Mouse (Mus musculus): ENCODE measurements around the gene Slc35b3.

The Slc35b3 gene

DNA sequence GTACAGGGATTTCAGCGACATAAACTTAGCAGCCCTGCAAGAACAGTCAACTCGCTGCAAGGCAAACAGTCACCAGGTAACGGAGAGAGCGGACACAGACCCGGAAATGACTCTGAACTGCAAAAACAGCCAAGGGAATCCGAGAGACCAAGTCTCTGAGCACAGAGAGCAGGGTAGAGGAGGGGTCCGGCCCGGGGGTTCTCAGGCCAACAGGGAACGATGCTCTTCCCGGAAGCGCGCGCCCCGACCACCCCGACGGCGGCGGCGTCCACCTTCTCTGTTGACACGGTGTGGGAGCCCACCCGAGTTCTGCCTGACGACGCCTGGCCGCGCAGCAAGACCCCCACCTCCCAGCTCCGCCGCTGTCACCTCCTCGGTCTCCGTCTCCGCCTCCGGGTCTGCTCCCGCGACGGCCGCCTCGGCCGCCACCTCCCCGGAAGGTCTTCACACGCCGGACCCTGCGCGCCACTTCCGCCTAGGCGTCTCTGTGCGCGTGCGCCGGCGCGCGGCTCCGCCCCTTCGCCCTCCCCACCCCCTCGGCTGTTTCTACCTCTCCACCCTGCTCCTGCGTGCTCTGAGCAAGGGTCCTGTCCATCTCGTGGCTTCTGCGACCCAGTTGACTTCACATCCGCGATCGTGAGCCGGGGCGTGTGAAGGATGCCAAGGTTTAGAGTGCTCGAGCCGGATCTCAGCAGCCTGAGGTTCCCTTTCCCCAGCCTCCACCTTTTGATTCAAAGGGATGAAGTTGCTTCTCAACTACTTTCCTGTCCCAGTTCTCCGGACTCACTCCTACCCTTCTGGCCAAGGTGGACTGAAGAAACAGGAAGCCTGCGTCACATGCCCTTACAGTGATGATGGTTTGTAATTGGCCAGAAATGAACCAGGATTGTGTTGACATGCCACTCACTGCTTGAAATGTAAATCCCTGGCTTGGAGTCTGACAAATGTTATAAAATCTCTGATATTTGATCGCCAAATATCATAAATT lies at the start of gene Slc35b3:
Gene Slc35b3, minus strand, starts transcription at position 813 of the 988 bp plus-strand sequence.
- DNase-seq (ENCODE audit: low read depth, low spot score): peak; percentile 90

DNA sequence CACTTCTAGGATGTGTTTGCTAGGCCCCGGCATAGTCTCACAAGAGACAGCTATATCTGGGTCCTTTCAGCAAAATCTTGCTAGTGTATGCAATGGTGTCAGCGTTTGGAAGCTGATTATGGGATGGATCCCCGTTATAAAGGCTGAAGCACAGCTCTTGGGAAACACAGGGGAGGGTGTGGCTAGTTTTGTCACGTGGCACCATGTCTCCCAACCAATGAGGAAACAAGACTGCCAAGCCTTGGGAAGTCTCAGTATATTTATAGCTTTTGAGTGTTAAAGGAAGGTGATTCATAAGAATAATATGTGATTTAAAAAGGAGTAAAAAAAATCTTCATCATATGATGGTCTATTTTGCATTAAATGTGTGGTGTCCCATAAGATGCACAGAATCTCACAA lies 49.6 kb upstream of the Slc35b3 start:
- DNase-seq (ENCODE audit: low read depth, low spot score): no peak

DNA sequence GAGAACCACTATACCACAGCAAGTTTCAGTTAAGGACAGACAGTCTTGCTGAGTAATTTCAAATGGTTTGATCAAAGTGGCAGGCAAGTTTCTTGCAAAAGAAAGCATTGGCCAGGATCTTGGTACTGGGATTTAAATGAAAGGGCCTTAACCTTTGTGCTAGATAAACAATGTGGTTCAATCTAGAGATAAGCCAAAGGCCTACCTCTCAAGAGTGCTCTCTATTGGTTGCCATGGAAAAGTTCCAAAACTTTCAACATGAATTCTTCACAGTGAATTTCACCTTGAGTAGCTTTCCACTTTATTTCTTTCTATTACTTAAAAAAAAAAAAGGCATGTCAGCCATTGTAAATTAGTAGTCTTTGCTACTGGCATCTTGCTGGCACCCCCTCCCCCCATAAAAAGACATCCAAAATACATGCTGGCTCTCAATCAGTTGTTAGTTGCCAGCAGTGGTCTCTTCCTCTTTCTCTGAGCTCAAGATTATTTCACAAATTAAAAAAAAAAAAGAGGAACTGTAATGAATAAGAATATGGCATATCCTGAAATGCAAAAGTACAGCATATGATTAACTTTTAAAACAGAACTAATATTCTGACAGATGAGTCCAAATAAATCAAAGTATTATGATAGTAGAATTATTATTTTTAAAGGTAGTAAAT lies 42.6 kb upstream of the Slc35b3 start:
- no peak for DNase-seq (ENCODE audit: low read depth, low spot score)

DNA sequence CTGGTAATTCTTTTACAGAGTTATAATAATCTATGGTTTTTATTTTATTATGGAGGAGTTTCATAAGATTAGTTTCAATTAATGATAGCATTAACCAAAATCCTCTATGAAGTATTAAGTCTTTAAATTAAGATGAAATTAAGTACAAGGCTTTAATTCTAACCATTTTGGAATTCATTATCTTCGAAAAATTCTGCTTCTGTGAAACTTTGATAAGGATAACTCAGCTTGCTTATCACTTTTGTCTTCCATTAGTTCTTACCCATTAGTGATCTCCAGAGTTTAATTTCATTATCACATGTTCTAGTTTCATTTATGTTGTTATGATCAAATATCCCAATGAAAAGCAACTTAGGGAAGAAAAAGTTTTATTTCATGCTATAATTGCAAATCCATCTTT lies 41.7 kb upstream of the Slc35b3 start:
- DNase-seq (ENCODE audit: low read depth, low spot score): no peak

DNA sequence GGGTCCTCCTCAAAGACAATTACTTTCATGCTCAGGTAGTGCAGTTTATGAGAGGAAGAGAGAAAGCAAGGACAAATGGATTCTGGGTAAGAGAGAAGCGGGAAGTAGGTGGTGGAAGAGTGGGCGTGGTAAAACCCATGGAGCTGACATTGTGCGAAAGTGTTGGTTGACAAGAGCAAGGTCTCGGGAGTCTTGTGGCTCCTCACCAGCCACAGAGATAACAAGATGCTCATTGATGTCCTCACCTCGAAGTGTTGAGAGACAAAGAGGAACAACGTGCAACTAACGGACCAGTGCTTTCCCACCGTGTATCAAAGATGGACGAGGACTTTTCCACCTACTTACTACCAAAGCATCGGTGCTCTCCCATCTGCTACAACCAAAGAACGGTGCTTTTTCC lies 40.8 kb upstream of the Slc35b3 start:
- no peak for DNase-seq (ENCODE audit: low read depth, low spot score)

DNA sequence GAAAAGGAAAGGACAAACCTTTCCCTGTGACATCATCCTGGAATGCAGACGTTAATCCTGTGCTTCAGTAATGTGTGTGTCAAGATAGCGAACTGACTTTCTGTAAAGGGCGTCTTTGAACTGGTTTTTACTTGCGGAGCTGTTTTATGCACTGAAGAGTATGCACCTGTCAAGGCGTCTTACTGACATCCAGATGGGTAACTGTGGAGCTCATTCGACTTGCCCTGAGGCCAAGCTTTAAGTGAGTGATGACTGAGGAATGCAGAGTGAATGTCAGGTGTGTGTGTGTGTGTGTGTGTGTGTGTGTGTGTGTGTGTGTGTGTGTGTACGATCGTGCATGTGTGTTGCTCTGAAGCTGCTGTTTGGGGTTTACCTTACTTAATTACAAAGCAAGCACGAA lies 38.3 kb upstream of the Slc35b3 start:
- DNase-seq (ENCODE audit: low read depth, low spot score): peak; percentile 25

DNA sequence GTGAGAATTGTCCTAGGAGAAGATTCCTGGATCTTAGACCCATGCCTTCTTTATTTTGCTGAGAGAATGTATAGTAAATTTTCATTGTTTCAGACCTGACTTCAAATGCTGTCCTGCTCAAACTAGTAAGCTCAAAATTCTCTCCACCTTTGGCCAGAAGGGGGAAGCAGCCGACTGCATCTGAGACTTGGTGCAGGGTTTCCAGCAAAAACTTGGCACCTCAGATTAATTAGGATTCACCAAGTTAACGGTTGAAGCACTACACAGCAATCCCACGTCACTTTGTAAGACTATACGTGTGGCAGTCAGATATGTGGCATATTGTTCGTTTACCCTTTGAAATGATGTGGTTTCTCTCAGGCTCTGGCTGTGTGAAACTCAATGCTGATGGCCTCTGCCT lies 31.9 kb upstream of the Slc35b3 start:
- DNase-seq (ENCODE audit: low read depth, low spot score): peak; percentile 22

DNA sequence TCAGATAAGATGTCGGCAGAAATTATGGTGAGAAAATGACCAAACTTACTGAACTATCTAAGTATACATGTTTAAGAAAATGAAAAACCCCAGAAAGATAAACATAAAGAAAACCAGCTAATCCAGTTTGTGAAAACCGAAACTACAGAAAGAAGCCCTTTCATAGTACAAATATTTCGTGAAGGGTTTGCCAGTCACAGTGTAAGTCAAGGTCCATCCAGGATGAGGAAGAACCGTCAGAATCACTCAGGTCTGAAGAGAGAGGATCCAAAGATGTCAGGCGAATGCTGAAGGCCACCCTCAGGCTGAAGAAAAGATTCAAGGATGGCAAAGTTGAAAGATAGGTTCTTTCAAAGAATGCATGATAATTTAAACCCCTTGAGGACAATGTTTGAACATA lies 23.1 kb upstream of the Slc35b3 start:
- DNase-seq (ENCODE audit: low read depth, low spot score): no peak

DNA sequence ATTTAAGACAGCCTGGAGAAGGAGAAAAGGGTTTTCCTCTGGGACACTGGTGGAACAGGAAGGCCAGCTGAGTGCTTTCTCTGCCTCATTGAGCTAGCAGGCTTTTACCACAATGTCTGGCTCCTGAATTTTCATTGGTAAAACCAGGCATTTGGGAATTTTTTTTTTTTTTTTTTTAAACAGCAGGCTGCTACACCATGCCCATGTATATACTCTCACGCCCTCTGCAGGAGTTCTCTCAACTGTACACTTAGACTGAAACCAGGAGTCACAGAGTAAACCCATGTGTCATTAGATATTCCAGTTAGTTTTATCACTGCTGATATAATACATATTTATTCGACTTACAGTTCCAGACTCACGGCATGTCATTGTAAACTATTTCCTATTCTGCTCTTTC lies 20.2 kb upstream of the Slc35b3 start:
- no peak for DNase-seq (ENCODE audit: low read depth, low spot score)

DNA sequence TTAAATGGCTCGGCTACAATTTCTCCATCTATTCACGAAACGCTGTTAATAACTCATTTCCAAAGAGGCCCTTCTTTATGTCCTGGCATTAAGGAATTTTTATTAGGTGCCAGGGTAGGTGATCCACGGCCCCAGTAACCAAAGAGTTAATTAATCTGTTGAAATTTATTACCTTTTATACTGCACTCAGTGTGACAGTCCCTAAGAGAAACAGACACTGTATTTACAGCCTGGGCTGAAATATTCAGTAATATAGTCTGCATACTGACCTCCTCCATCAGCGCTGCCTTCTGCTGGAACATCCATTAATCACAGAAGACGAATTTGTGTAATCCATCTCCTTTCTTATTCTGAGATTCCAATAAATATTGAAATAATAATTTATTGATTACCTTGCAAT lies 16.3 kb upstream of the Slc35b3 start:
- DNase-seq (ENCODE audit: low read depth, low spot score): no peak

DNA sequence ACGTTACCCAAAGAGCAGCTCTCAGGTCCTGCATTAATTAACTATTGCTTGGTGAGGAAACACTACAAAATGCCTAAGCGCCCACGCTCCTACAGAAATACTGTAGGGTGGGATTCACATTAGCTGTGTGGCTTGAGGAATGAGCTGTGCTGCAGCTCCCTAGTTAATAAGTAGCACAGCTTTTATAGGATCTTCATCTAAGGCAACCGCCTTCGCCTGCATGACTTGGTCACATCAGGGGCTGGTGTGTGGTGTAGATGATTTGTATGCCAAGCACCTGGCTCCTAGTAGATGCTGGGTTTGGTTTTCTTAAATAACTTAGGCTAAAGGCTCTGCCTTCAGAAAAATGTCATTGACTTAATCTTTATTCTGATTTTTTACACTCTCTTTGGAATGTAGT lies 15.2 kb upstream of the Slc35b3 start:
- DNase-seq (ENCODE audit: low read depth, low spot score): no peak

DNA sequence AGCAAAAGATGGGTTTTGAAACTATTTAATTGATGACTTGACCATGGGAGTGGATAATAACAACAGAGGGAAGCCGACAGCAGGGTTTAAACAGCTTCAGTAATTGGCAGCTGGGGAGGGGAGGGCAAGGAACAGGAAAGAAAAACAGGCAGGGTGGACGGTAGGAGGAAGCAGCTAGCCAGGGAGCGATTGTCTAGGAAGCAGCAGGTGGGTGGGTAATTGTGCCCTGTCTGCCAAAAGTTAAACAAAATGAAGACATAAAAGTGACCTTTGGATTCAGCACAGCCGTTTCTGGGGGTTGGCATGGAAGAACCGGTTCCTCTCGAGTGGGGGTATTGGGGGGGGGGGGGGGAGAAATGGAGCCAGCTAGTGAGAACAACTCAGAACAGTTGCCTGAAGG lies 11.9 kb upstream of the Slc35b3 start:
- no peak for DNase-seq (ENCODE audit: low read depth, low spot score)

DNA sequence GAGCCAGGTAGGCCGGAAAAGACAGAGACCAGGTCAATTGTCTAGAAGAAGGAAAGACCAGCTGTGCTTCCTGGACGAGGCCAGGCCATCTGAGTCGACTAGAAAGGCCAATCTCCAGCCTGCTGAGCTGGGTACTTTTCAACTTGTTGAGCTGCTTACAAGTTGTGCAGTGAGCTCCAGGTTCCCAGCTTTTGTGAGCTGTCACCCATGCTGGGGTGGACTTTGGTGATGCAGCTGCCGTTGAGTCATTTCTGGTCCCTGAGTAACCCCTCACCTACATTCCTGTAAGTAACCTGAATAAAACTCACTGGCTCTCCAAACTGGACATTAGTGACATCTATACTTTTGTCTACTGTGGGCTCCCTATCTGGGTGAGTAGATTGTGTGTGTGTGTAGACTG lies 10.4 kb upstream of the Slc35b3 start:
- DNase-seq (ENCODE audit: low read depth, low spot score): no peak

DNA sequence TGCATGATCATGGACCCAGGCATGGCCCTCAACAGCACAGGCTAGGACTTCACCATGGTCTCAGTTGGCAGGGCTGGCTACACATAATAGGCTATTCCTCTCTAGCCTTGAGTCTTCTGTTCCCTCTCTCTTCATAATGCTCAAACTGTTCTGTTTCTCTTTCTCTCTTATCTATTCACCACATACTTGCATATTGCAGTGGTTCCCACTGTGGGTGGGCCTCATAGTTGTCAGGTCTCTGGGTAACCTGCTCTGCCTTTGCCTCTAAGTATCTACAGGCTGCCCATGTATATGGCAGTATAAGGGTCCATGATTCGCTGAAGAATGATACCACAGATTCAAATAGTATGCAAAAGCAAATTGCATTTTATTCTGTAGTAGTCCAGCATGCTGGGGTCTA lies 6.8 kb upstream of the Slc35b3 start:
- no peak for DNase-seq (ENCODE audit: low read depth, low spot score)

DNA sequence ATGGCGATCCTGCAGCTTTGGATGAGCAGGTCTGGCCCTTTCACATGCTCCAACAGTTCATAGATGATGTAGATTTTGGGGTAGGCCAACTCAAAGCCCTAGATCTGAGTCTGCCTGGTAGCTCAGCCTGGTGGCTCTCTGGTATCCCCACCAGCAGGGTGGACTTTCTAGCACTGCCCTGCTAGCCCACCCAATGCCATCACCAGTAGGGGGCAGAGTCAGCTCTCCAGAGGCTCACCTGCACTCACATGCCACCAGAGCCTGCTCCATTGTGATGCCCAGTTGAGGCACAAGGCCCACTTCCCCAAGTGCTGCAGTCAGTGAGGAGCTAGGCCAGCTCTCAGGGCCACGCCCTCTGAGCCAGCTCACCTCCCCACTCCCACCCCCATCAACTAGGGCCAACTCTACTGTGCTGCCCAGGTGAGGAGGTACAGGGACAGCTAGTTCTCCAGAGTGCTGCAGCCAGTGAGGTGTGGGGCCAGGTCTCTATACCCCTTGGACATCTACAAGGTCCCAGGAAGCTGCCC lies 6.3 kb upstream of the Slc35b3 start:
- DNase-seq (ENCODE audit: low read depth, low spot score): no peak

DNA sequence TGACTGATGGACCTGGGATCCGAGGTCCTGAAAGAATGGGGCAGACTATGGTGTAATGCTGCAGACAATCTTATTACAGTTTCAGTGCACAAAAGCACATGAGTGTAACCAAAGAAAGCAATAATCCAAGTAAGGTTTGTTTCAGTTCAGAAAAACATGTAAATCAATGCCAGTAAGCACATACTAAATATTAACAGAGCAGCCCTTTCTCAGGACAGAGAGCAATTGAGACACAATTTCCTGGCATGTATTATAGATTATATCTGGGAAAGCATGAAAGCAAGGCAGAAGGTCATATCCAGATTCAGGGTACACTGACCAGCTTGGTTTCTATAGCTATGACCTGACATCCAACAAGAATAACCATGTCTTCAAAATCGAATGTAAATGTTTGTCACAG lies 2.1 kb upstream of the Slc35b3 start:
- DNase-seq (ENCODE audit: low read depth, low spot score): no peak

DNA sequence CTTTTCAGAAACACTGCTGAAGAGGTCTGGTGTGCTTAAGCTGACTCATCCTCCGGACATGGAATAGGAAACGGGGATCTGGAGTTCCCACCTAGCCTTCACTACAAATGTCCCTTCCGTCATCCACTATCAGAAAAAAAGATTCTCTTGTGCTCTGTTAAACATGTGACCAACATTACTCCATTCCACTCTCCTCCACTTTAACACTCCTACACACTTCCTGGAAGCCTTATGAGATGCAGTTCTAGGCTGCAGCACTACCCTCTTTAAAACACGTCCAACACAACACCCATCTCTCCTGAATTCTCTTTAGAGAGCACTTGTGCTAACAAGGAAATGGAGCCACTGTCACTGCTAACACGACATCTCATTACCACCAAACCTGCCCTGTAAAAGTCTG lies 2.6 kb downstream of the Slc35b3 start:
- no peak for DNase-seq (ENCODE audit: low read depth, low spot score)

DNA sequence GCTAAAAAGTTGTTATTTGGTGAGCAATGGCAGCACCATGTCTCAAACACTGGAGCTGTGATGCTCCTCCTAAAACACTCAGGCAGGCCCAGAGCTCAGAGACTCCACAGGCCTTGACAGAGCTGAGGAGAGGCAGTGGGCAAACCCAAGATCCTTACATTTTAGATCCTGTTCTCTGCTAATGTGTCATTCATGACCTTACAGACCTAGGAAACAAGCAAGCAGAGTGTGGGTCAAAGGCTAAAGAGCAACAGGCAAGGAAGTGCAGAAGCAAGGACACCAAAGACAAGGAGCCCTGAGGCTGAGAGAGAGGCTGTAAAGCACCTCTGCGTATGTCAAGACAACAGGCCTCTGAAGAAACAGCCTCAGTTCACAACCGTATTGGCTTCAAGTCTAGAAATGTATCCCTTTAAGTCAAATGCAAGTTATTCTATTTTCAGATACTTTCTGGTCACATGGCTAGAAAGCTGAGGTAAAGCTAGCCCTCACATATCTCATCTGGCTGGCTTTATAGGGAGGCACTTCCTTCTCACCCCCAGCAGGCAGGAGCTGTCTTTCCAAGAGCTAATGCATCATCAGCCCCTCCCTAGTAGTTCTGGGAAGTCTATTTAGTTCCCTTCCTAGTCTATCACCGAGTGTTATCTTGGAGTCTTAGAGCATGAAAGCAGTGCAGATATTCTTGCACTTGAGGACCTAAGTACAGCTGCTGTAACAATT lies 14.2 kb downstream of the Slc35b3 start:
- no peak for DNase-seq (ENCODE audit: low read depth, low spot score)

DNA sequence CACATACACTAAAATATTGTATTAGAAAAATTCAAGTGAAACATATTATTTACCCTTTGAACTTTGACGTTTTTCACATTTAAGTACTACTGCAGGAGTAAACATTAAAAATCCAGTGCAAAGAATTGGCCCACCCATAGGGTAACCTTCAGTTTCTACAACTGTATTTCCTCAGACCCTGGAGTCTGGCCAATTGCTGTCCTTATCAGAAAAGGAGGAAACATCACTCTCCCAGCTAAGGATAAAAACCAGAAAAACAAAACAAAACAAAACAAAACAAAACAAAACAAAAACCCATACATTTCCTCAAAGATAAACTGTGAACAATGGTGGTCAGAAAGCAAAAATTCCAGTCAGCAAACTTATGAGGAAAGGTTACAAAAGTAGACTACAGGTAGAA lies 14.9 kb downstream of the Slc35b3 start:
- DNase-seq (ENCODE audit: low read depth, low spot score): no peak

DNA sequence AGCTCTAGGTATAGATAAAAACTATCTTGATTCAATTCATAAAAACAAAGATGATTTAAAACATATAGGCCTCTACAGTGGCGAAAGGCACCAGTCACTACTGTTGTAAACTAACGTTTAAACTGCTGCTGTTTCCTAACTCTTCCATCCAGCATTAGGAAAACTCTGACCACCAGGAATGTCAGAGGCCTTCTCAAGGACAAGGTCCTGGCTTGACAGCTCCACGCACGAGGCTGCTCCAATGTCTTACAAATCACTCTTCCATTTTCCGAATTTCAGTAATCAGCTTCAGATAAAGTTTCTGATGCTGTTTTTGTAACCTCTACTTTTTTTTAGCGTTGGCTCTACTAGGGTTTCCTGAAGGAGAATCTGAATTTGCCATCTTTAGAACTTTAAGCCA lies 15.7 kb downstream of the Slc35b3 start:
- no peak for DNase-seq (ENCODE audit: low read depth, low spot score)

DNA sequence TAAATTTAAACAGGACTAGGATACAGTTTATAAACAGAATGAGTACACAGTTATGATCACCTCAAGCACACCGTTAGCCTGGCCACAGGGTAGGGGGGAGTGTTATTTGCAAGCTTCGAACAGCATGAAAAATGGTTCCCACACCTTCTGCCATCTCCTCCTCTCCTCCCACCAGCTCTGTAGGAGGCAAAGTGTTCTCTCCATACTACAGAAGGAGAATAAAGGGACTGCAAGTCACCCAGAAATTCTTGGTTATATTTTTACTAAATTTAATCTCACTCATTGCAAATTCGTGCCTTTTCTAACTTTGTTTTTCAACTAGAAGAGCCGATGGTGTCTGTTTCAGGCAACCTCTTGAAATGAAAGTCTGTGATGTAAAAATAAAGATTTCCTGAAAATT lies 18.9 kb downstream of the Slc35b3 start:
- DNase-seq (ENCODE audit: low read depth, low spot score): no peak

DNA sequence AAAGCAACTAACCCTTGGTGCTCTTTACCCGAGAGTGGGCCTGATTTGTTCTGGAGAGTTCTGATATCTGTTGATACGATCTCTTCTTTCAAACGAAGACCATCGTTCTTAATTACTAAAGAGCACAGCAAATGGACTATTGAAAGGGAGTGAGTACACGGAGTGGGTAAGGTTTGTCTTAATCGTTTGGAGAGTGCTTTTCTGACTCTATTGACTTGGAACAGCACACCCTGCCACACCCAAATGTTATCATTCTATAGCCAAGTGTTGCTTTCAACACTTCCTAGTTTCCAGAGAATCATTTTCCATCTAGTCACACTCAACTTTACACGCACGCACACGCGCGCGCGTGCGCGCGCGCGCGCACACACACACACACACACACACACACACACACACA lies 19.4 kb downstream of the Slc35b3 start:
- no peak for DNase-seq (ENCODE audit: low read depth, low spot score)

Measured in mesoderm, embryonic 11.5 days (tissue).